In the genomic region with DNA sequence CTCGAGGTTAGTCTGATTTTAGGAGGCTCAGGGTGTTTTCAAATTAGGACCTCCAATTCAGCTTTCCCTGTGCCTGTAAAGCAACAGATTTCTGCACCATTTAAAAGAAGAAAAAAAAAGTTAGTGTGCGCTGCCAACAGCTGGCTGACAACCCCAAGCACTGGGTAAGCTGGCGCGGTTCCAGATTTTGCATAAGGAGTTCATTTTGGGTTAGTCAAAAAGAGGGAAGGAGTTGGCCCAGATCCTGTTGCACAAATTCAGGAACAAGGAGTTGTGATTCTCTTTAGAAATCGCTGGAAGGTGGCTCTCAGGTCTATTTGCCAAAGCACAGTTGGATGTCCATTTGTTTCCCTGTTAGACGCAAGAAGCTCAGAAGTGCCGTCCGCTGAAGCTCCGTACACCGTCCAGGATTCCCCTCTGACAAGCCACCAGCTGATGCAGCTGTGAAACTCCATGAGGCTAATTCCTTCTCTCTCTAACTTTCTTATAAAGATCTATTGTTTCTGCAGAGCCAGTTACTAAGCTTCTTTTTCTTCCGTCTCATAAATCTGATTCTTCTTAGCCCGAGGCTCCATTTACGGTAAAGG, we compare ENCODE assay signal across 9 mouse cellular contexts.
A peak's percentile ranks its signal among the peaks of the same experiment; 100 is the strongest.
DNase-seq lines count a peak whose midpoint lies in the region; ATAC-seq and TF ChIP-seq lines count a peak whose summit lies in the region.
"Had no signal": no experiment of that assay in that cellular context is flagged by ENCODE, and none has a peak within 500 bp of the region (broad histone marks: within the 10 kb centered on the region; RNA-seq: fewer than 3 reads in every experiment).

No protein-coding gene starts in this region.

- no peaks in the 10 kb centered on the region for H3K27me3 ChIP-seq in midbrain, embryonic 16.5 days (ENCODE audit: control insufficient read depth, insufficient read depth, low read depth, low read length)
- H3K27me3 ChIP-seq in midbrain, embryonic 13.5 days = no peaks in the 10 kb centered on the region
- H3K27me3 ChIP-seq in cerebellum, adult 2 months (ENCODE audit: control insufficient read depth, insufficient read depth, low read length) = no peaks in the 10 kb centered on the region; the same call in 1 of the 2 replicates
- no peaks in the 10 kb centered on the region for H3K27me3 ChIP-seq in lung, postnatal 0 days (replicated peaks; ENCODE audit: insufficient read depth, low read length)
- no peaks in the 10 kb centered on the region for H3K27me3 ChIP-seq in intestine, embryonic 16.5 days (replicated peaks; ENCODE audit: control insufficient read depth, insufficient read depth, low read length)
- H3K27me3 ChIP-seq: liver, embryonic 15.5 days had no signal

- peak; percentile 73 for ATAC-seq in midbrain, embryonic 16.5 days
- no peak for ATAC-seq in midbrain, embryonic 13.5 days
- peak; percentile 39; the same call in 1 of the 2 replicates for ATAC-seq in lung, postnatal 0 days
- ATAC-seq in intestine, embryonic 16.5 days = no peak

- no peak for TF ChIP-seq CTCF in cerebellum, adult 2 months (IDR thresholded peaks at IDR 0.05; ENCODE audit: borderline replicate concordance, insufficient read depth, low read depth, low read length)
- TF ChIP-seq CTCF in layer of hippocampus, adult 2 months (conservative IDR thresholded peaks at IDR 0.05) = no peak
- TF ChIP-seq CTCF in lung, postnatal 0 days (IDR thresholded peaks at IDR 0.05) = no peak

- H3K9ac ChIP-seq in midbrain, embryonic 16.5 days (ENCODE audit: low read depth, low read length) = no peak overlapping the region
- no peak overlapping the region for H3K9ac ChIP-seq in midbrain, embryonic 13.5 days (replicated peaks)
- H3K9ac ChIP-seq in lung, postnatal 0 days (replicated peaks; ENCODE audit: low read depth) = no peak overlapping the region
- no peak overlapping the region for H3K9ac ChIP-seq in intestine, embryonic 16.5 days (ENCODE audit: low read depth, low read length)
- H3K9ac ChIP-seq: liver, embryonic 15.5 days had no signal

- H3K36me3 ChIP-seq in midbrain, embryonic 16.5 days (ENCODE audit: control insufficient read depth, insufficient read depth, low read length) = no peaks in the 10 kb centered on the region
- no peaks in the 10 kb centered on the region for H3K36me3 ChIP-seq in midbrain, embryonic 13.5 days
- no peaks in the 10 kb centered on the region for H3K36me3 ChIP-seq in lung, postnatal 0 days (ENCODE audit: insufficient read depth, low read length)
- no peaks in the 10 kb centered on the region for H3K36me3 ChIP-seq in intestine, embryonic 16.5 days (ENCODE audit: control insufficient read depth, insufficient read depth, low read length)
- H3K36me3 ChIP-seq: liver, embryonic 15.5 days had no signal

- no peak overlapping the region for H3K4me3 ChIP-seq in midbrain, embryonic 16.5 days (ENCODE audit: low read depth, low read length)
- no peak overlapping the region for H3K4me3 ChIP-seq in midbrain, embryonic 13.5 days (replicated peaks)
- H3K4me3 ChIP-seq in cerebellum, adult 2 months (replicated peaks; ENCODE audit: insufficient read depth, low read depth, low read length) = no peak overlapping the region
- peak overlapping the region; percentile 25; the same call in 1 of the 2 replicates for H3K4me3 ChIP-seq in layer of hippocampus, adult 2 months
- H3K4me3 ChIP-seq in lung, postnatal 0 days (ENCODE audit: low read depth, low read length) = no peak overlapping the region
- no peak overlapping the region for H3K4me3 ChIP-seq in intestine, embryonic 16.5 days (ENCODE audit: low read length)
- H3K4me3 ChIP-seq: liver, embryonic 15.5 days had no signal

- WGBS in midbrain, embryonic 16.5 days = 57% methylated on average over 13 of the region's 13 CpGs
- WGBS in midbrain, embryonic 13.5 days = 73% methylated on average over 13 of the region's 13 CpGs
- 4% methylated on average over 13 of the region's 13 CpGs for WGBS in cerebellum, adult 2 months
- WGBS in lung, postnatal 0 days = 29% methylated on average over 13 of the region's 13 CpGs
- WGBS in intestine, embryonic 16.5 days = 55% methylated on average over 13 of the region's 13 CpGs

- H3K4me2 ChIP-seq in midbrain, embryonic 16.5 days (ENCODE audit: low read length) = no peak overlapping the region
- no peak overlapping the region for H3K4me2 ChIP-seq in midbrain, embryonic 13.5 days (replicated peaks)
- H3K4me2 ChIP-seq in lung, postnatal 0 days (replicated peaks; ENCODE audit: low read depth, low read length) = 0 out of 2 replicates have a peak overlapping the region, but pooled peaks have one; percentile 4
- H3K4me2 ChIP-seq in intestine, embryonic 16.5 days (ENCODE audit: low read depth, low read length) = no peak overlapping the region; the same call in 1 of the 2 replicates
- H3K4me2 ChIP-seq: liver, embryonic 15.5 days had no signal

- peak; percentile 26 to 34 for DNase-seq in cerebellum, adult 2 months
- DNase-seq in frontal cortex, postnatal 25 days (ENCODE audit: low spot score in 2 of 2) = peak; percentile 43 to 59
- peak; percentile 47 to 73 for DNase-seq in layer of hippocampus, adult 2 months (ENCODE audit: low spot score in 2 of 2)
- peak; percentile 86 for DNase-seq in lung, postnatal 0 days (ENCODE audit: low spot score)
- peak; percentile 56 for DNase-seq in testis, postnatal 14 days (ENCODE audit: low spot score)

- H3K4me1 ChIP-seq in midbrain, embryonic 16.5 days (ENCODE audit: control insufficient read depth, insufficient read depth, low read length) = peaks cover 2% of the 10 kb centered on the region; the same call in 1 of the 2 replicates
- 0 out of 2 replicates have a peak, but pooled peaks cover 7% of the 10 kb centered on the region for H3K4me1 ChIP-seq in midbrain, embryonic 13.5 days (replicated peaks)
- H3K4me1 ChIP-seq in cerebellum, adult 2 months (ENCODE audit: control insufficient read depth, insufficient read depth, low read length) = no peaks in the 10 kb centered on the region
- H3K4me1 ChIP-seq in lung, postnatal 0 days (ENCODE audit: insufficient read depth, low read depth, low read length) = peaks cover 25% of the 10 kb centered on the region; the same call in 1 of the 2 replicates
- peaks cover 22% of the 10 kb centered on the region for H3K4me1 ChIP-seq in intestine, embryonic 16.5 days (ENCODE audit: control insufficient read depth, insufficient read depth, low read length)
- H3K4me1 ChIP-seq: liver, embryonic 15.5 days had no signal

- no peak for TF ChIP-seq EP300 in lung, postnatal 0 days (IDR thresholded peaks at IDR 0.05)

- H3K9me3 ChIP-seq in midbrain, embryonic 16.5 days (replicated peaks; ENCODE audit: control insufficient read depth, low read length, poor library complexity, severe bottlenecking) = no peaks in the 10 kb centered on the region
- no peaks in the 10 kb centered on the region for H3K9me3 ChIP-seq in midbrain, embryonic 13.5 days
- H3K9me3 ChIP-seq in lung, postnatal 0 days (ENCODE audit: low read length) = no peaks in the 10 kb centered on the region
- H3K9me3 ChIP-seq in intestine, embryonic 16.5 days (ENCODE audit: control insufficient read depth, low read length) = no peaks in the 10 kb centered on the region
- H3K9me3 ChIP-seq: liver, embryonic 15.5 days had no signal

- TF ChIP-seq POLR2A in cerebellum, adult 2 months (IDR thresholded peaks at IDR 0.05; ENCODE audit: borderline replicate concordance, insufficient read depth, low read length) = no peak

- H3K27ac ChIP-seq in midbrain, embryonic 16.5 days (ENCODE audit: low read length) = no peak overlapping the region
- H3K27ac ChIP-seq in midbrain, embryonic 13.5 days = no peak overlapping the region
- H3K27ac ChIP-seq in cerebellum, adult 2 months (ENCODE audit: insufficient read depth, low read length) = no peak overlapping the region
- peak overlapping the region; percentile 23; the same call in 1 of the 2 replicates for H3K27ac ChIP-seq in layer of hippocampus, adult 2 months
- no peak overlapping the region for H3K27ac ChIP-seq in lung, postnatal 0 days (ENCODE audit: low read length)
- H3K27ac ChIP-seq in intestine, embryonic 16.5 days (ENCODE audit: low read length) = no peak overlapping the region
- H3K27ac ChIP-seq: liver, embryonic 15.5 days had no signal

Comparison
In these comparisons a context has a peak if more than half of its experiments do, and no peak if none do; other contexts are left out.
1. ATAC-seq: peak in midbrain, embryonic 16.5 days (single experiment) and lung, postnatal 0 days (single experiment); none in midbrain, embryonic 13.5 days (single experiment) and intestine, embryonic 16.5 days (single experiment).
2. DNase-seq: peak in every context shown above with its lines; median percentile 86 in lung, postnatal 0 days; 60 in layer of hippocampus, adult 2 months; 56 in testis, postnatal 14 days; 51 in frontal cortex, postnatal 25 days; 30 in cerebellum, adult 2 months.